Mouse (Mus musculus) liver, adult 2 months (tissue): ENCODE results near the gene Adamts20.

Experiments
- CTCF ChIP-seq: fragments of 200-500 bp; IDR thresholded peaks from 2 replicates; pipeline ENCODE4 v1.5.1; 2011; ENCODE audit warnings: low read depth, low read length, control low read depth
- POLR2A ChIP-seq: fragments of 200-500 bp; IDR thresholded peaks from 2 replicates; pipeline ENCODE4 v1.6.1; 2011; ENCODE audit warnings: low read length, control low read depth; ENCODE audit not compliant: insufficient read depth; ENCODE audit errors: extremely low read depth

- TF ChIP-seq POLR2A = no peak
- TF ChIP-seq CTCF = no peak
Measured at GRCm38 (mm10) chr15:94235190-94235589, 230.0 kb downstream of the Adamts20 start.
